Mouse (Mus musculus): Measurements from ENCODE around the gene Tmem102.

Tmem102 gene

GRCm38 (mm10) chr11:69758090-69758456, 47.4 kb downstream of the Tmem102 start:
- peak; percentile 95 to 97 for DNase-seq (ENCODE audit: low spot score in 2 of 2)

- DNase-seq (ENCODE audit: low spot score in 2 of 2), result no peak
These were observed 47.9 kb downstream of the Tmem102 start for GRCm38 (mm10) chr11:69757303-69758089.

- peak in 1 of 2 experiments; percentile 56 for DNase-seq (ENCODE audit: low spot score in 2 of 2)
These were observed 50.7 kb downstream of the Tmem102 start for GRCm38 (mm10) chr11:69754701-69755100.

- no peak for DNase-seq (ENCODE audit: low spot score in 2 of 2)
These were observed 51.2 kb downstream of the Tmem102 start for GRCm38 (mm10) chr11:69754233-69754632.

Measured in spleen, postnatal 10 days (tissue).